Mouse (Mus musculus) left cerebral cortex, adult 9 months (tissue): ENCODE measurements around the gene Hivep1.

Experiments
- DNase-seq, 2 experiments: peaks; one replicate each; pipeline ENCODE4 v3.0.0; 2022; ENCODE audit warnings: low spot score in 2 of 2

The Hivep1 gene

DNA sequence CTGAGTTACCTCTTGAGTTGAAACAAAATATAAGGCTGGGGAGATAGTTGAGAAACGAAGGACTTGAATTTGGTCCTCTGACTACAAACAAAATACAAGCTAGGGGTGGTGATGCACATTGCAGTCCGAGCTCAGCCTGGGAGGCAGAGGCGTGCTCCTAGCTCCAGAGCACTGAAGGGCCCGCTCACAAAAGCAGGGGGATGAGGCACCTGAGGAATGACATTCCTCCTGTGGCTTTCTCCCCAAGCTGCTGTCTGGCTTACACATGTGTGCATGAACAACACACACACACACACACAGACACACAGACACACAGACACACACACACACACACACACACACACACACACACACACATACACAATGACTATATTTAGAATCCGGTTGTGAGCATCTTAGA is 60.9 kb downstream of the Hivep1 start:
- DNase-seq: no peak

DNA sequence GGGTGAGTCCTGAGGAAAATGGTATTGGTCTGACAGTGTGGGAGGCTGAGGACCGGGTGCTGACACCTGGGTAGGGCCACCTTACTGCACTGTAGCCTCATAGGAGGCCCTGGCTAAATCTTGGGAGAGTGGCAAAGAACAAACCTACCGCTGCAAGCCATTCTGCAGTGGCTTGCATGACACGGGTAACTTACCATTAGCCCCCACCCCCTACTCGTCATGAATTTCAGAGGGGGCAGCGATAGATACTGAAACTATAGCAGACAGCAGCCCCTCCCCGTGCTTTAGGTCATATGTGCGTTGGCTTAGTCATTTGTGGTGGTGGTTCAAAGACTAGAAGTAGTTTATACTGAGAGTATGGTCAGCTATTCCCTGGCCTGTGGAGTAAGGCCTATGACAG is 61.8 kb downstream of the Hivep1 start:
- DNase-seq: no peak

DNA sequence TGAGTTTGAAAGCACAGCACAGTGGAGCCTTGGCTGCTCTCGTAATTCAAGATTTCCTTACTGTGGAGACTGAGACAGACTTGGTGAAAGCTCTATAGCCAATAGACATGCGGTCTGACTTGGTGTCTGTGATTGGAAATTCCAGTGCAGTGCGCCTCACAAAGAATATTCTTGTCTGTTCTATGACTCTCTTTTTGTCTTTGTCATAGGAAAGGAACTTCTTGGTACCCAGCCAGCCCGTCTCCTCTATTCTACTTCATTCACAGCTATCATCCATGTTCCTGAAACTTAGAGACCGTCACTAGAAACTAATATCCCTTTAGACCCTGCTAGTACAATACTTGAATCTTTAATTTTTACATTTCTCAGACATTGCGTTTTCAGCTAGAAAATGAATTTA is 64.5 kb downstream of the Hivep1 start:
- DNase-seq: no peak

DNA sequence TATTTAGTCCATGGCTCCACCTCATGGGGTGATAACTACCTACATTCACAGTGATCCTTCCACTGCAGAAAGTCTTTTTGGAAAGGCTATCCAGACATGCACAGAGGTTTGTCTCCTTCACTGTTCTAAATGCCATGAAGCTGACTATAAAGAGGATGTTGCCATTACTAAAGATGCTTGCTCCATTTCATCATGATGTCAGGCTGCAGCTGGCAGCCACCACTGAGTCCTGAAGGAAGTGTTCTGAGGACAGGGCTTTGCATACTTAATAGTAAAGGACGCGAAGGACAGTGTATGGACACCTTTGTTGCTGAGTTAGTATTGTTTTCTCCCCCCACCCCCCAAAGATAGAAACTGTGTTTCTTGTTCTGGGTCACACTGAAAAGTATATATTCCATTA is 67.2 kb downstream of the Hivep1 start:
- DNase-seq: no peak

DNA sequence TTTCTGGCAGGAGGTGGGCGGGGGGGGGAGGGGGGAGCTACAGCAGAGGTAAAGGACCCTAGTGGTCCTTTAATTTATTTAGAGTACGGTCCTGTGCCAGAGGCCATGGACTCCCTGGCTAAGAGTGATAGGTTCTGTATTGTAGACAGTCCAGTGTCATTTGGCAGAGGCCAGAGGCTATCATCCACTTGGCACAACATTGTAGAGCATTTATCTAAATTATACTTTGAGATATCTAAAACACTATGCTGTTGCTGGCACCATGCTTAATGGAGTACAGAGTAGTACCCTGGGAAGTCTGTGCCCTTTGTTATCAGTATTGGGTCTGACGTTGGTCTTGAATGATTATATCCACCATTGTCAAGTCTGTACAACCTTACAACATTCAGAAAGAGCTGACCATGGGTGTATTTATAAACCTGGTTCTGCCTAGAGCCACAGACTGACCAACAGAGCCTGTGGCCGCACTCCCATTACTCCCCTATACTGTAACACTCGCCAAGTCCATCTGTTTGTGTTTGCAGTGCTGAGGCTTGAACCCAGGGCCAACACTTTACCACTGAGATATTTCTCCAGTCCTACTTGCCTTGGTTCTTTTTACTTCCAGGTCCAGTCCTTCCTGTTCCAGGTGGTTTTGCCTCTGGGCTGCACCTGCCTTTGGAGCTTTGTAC is 69.4 kb downstream of the Hivep1 start:
- DNase-seq: no peak

DNA sequence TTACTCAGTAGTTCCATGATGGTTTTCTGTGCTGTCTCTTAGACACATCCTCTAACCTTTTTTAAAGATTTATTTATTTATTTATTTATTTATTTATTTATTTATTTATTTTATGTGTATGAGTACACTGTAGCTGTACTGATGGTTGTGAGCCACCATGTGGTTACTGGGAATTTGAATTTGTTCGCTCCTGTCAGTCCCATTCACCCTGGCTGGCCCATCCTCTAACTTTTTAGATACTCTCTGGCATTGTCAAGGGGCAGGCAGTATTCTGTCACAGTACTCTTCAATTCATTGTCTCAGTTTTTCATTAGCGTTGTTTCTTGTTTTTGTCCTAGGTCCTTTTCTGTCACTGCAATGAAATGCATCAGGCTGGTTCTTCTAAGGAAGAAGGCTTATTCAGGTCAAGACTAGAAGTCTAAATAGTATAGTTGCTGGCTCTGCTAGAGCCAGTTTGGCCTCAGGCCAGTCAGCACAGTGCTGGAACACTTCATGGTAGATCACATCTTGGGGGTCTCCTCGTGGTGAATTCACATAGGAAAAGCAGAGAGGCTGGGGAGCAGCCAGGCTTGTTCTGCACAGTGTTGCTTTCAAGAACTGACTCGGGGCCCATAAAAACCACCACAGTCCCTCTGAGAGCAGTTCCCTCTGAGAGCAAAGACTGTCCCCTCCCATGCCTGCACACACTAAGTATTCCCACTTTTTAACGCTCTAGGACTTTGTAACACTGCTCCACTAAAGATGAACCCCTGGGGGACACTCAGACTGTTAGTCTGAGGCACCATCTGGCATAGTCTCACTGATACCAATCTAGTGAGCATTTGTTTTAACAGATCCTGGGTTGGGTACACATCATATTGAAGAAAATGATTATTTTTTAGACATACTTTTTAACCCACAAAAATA is 70.2 kb downstream of the Hivep1 start:
- no peak for DNase-seq

DNA sequence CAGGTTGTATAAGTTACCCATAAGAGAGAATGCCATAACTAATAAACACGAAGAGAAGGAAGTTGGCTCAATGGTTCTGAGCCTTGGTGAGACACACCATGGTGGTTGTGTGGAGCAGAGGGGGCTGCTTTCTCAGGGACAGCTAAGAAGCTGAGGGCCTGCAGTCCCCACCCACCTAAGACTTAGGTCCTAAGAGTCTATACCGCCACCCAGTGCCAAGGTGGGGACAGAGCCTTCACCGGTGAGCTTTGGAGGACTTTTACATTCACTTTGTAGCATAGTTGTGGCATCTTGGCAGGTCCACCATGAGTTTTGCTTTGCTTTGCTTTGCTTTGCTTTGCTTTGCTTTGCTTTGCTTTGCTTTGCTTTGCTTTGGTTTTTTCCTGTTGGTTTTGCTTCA is 92.8 kb downstream of the Hivep1 start:
- no peak for DNase-seq

DNA sequence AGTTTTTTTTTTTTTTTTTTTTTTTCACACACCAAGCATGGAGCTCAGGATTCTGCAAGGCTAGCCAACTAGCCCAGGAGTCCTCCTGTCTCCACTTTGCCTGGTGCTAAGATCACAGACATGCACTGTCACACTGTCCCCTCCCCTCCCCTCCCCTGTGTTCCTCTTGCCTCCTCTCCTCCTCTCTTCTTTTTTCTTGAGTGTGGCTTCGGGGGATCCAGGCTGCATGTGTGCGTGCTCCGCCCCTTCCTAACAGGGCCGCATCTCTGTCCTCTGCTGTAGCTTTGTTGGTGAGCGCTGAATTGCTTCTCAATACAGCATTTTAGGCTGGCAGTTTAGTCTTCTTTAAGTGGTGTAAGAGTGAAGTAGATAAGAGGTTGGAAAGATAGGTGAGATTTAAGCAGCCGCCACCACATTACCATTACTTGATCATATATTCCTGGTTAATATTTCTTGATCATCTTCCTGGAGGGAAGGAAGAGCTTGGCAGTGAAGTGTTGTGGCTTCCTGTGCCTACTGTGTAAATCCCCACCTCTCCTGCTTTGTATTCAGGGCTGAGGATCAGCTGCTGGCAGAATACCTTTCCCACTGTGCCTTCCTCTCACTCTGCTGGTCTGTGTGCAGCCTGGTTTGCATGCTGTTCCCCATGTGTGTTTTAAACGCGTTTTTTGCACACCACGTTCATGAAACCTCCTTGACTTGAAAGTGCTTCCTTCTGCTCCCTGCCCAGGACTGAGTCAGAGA is 97.7 kb downstream of the Hivep1 start:
- no peak for DNase-seq

DNA sequence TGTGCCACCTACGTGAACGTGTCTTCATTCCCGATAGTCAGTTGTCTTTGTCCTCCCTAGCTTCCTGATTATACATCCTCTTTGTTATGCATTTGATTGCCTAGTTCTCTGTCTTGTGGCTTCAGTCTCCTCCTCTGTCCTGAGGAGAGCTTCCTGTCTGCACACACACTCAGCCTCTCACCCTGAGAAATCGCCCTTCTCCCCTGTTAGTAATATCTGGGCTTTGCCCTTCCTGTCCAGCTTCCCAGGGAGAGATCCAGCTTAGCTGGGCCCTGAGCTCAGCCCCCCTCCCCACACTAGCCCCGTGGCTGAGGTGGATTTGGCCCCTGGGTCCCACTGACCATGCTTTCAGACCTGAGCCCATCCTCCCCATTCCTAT is 98.2 kb downstream of the Hivep1 start:
- no peak for DNase-seq

DNA sequence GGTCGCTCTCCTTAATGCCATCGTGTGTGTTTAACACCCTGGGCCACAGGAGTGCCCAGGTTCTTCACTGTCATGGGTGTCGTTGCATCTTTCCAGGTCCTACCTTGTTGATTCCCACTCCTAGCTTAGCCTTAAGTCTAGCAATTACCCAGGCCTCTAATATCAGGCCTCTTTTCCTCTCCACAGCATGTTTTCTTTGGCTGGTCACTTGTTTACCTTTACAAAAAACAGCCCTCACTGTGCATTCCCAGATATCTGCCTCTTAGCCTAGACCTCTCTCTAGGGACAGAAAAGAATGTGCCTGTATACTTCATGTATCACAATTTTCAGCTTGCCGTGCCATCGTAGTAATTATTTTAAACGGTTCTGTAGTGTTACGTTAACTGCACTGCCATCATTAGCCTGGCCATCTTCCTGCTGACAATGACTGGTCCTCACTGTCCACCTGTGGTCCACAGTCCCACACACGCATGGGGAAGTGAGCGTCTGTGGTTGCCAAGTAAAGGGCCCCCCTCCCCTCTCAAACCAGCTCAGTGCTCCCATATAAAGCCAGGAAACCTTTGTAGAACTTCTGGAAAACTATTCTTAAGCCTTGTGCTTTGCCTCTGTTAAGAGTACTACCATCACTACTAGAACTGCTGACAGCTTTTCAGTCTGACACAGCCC is 98.8 kb downstream of the Hivep1 start:
- no peak for DNase-seq

DNA sequence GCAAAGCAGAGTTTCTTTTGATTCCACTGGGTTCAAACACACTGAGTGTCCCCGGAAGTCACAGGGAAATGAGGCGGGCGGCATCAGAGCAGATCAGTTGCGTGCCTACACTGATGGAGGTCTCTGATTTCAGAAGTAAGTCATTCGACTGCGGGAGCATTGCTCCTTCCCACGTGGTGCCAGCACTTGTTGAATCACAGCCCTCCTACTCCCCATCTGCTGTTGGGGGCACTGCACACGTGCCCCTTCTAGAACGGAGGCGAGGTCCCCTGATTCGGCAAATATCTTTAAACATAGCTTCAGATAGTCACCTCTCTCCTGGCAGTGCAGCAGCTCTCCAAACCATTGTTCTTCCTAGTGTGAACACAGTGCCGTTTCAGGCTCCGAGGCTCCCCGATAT is 106.4 kb downstream of the Hivep1 start:
- peak in 1 of 2 experiments; percentile 61 for DNase-seq

DNA sequence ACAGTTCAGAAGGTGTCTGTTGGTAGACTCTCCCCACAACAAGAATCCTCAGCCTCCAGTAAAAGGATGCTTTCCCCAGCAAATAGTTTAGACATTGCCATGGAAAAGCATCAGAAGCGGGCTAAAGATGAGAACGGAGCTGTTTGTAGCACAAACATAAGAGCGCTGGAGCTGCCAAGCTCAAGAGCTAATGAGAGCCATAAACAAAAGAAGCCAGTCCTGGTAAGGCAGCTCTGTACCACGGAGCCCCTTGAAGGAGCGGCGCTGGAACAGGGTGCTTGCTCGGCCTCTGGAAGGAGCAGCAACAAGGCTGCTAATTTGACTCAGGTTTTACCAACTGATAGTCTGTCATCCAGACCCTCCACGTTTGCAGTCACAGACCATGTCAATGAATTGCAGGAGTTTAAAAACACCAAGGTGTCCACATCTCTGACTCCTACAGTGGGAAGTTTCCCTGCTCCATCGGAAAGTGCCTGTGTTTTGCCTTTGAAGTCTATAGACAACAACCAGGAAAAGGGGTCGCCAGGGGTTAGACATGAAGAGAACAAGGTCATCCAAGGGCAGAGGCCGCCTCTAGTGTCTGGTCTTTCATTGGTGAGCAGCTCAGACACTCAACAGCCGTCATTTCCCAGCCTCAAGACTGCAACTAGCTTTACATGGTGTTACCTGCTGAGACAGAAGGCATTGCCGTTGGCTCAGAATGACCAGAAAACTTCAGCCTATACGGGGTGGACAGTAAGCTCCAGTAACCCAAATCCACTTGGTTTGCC is 107.8 kb downstream of the Hivep1 start:
- no peak for DNase-seq

DNA sequence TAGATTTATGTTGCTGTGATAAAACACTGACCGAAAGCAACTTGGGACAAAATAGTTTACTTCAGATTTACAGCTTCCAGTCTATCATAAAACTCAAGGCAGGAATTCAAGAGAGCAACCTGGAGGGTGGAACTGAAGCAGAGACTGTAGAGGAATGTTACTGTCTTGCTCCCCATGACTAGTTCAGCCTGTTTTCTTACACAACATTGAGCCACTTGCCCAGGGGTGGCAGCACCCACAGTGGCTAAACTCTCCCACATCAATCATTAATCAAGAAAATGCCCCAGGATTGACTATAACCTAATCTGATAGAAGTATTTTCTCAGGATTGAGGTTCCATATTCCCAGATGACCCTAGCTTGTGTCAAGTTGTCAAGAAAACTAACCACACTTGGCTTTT is 119.0 kb downstream of the Hivep1 start:
- DNase-seq: no peak

DNA sequence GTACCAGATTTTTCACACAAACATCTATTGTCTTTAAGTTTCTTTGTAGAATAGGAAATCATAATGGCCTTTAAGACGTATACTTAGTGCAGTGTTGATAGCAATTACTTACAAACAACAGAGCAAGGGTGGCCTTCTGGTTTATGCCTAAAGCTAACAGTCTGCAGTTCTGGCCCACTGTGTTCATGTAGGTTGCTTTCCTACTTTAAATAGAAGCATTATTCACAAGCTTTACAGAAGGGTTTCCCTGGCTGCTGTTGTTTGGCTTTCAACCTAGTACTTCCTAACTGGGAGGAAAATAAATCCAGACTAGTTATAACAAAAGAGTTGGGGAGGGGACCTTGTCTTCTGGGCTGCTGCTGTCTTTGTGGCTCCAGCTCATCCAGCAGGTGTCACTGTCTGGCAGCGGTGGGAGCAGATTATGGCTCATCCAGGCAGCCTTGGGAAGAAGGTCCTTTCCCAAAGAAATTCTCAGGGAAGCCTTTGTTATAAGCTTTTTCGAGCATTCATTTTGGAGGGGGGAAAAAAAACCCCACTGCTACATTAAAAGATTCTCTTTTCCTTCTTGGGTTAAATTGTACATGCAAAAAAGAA is 123.1 kb downstream of the Hivep1 start:
- peak in 1 of 2 experiments; percentile 48 for DNase-seq

DNA sequence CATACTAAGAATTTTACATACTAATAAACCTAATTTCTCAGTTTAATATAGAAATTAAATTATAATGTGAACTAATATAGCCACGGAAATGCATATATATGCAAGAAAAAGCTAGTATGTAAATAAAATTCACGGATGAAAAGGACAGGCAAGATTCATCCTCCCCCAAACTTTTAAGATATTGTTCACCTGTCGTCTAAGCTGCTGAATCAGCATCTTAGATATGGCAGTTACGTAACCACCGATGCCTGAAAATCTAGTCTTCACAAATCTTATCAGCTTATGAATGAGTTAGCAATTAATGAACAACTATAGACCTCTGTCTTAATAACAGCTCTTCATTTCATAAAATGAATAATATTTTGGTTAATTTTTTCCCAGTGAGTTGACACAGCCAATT is 130.8 kb downstream of the Hivep1 start:
- no peak for DNase-seq

DNA sequence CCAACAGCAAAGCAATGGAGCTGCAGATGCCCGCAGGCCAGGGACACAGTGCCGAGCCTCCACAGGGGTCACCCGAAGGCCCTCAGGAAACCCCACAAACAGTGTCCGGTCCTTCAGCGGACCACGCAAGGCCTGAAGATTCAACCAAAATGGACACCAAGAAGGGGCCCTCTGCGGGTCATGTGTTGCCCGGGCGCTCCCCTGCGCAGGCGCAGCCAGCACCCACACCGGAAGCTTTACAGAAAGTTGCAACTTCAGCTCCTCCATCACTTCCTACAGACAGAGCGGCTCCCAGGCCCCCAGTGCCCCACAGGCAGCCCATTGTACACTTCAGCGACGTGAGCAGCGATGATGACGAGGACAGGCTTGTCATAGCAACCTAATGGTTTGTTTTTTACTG is 132.3 kb downstream of the Hivep1 start:
- no peak for DNase-seq

DNA sequence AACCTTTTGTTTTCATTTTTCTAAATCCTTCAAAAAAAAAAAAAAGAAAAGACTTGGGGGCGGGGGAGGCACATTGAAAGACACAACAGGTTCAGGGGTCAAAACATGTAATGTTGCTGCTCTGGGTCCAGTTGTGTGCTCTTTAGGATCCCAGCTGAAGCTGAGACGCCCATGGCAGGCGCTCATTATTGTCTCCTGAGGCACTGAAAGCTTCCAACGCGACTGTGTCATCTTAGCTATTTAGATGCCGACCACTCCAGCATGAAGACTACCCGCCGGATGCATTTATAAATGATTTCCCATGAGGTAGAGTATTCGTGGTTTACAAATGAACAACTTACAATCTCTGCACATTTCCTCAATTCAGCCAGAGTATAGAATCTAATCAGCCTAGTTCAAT is 141.2 kb downstream of the Hivep1 start:
- DNase-seq: no peak

DNA sequence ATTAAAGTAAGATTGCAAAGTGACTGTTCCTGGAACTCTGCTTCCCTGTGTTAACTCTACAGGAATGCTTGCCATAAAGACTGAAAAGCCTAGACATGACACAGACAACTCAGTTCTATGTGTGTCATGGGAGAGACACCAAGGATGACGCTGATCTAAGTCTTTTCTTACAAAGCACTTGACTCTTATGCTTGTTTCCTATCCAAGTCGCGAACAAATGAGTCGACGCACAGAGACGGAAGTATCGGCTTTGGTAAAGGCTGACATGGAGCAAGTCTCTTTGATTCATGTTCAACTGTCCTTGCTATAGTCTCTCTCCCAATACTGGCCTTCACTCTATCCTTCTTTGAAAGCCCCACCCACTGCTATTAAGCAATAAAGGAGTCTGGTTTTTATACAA is 143.8 kb downstream of the Hivep1 start:
- no peak for DNase-seq

DNA sequence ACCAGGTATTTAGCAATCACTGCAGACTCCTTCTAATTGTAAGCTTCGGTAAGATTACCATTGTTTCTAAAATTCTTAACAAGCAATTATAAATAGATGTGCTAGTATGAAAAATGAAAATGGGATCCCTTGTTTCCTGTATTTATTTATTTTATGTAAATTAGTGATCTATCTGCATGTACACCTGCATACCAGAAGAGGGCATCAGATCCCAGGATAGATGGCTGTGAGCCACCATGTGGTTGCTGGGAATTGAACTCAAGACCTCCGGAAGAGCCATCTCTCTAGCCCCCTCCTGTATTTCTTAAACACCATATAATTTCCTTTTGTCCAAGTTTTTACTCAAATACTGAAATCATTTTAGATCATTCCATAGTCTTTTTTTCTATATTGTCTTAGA is 145.8 kb downstream of the Hivep1 start:
- no peak for DNase-seq

DNA sequence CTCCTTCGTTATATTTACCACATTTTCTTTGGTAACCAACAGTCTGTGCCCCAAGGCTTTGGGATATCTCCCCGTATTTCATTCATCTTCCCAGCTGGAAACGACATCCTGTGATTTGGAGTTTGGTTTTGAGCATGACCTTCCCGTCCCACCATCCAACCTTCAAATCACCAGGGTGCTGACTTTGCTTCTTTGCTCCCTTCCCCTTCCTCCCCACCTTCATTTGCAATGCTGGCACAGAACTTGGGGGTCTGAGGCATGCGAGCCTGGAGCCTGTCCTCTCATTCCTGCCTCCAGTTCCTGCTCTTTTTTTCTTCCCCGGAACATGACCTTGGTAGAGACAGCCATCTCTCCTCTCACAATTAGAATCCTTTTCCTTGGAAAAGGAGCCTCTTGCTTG is 161.7 kb downstream of the Hivep1 start:
- DNase-seq: no peak

DNA sequence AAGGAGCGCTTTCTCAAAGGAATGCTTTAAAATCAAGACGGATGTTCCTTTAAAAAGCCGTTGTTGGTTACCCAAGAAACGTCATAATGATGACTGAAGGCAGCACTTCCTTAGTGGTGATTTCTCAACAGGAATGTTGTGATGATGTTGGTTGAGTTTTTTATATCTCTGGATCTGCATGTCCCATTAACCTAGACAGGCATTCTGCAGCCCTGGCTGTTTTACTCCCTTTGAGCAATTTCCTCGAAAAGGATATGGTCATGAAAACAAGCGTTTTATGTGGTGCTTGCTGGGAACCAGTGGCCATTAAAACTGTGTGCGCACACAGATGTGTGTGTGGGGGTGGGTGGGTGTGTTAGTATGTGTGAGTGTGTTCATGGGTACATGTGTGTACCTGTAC is 170.6 kb downstream of the Hivep1 start:
- no peak for DNase-seq
